Mouse (Mus musculus): ENCODE measurements at regions not wholly inside any gene's neighbourhood (a gene's known extent, or its start where the extent isn't known, plus 50 kb on each side); places are given as distances from the start of the nearest gene placed in this dataset.
A peak's percentile ranks its signal among the peaks of the same experiment; 100 is the strongest.

GRCm38 (mm10) chr4:58728641-58729040 lies 58.9 kb downstream of the Olfr267 start:
- no peak for DNase-seq

- no peak for DNase-seq
These were observed 61.1 kb downstream of the Olfr267 start for GRCm38 (mm10) chr4:58726424-58726823.

- DNase-seq, result no peak
These were observed 64.7 kb downstream of the Olfr267 start for GRCm38 (mm10) chr4:58722772-58723171.

GRCm38 (mm10) chr4:58720682-58721081 lies 66.8 kb downstream of the Olfr267 start:
- no peak for DNase-seq

- DNase-seq, result no peak
These were observed 71.1 kb downstream of the Olfr267 start for GRCm38 (mm10) chr4:58716426-58716825.

- no peak for DNase-seq
These were observed 71.7 kb downstream of the Olfr267 start for GRCm38 (mm10) chr4:58715846-58716245.

GRCm38 (mm10) chr4:58714221-58714620 lies 73.3 kb downstream of the Olfr267 start:
- no peak for DNase-seq

- DNase-seq, result no peak
These were observed 74.6 kb downstream of the Olfr267 start for GRCm38 (mm10) chr4:58712875-58713274.

- DNase-seq, result no peak
These were observed 75.3 kb downstream of the Olfr267 start for GRCm38 (mm10) chr4:58712166-58712565.

- DNase-seq, result no peak
These were observed 88.2 kb downstream of the Olfr267 start for GRCm38 (mm10) chr4:58699236-58699798.

GRCm38 (mm10) chr4:58698828-58699227 lies 88.7 kb downstream of the Olfr267 start:
- DNase-seq, result peak; percentile 29 to 63

- peak; percentile 13 to 17 for DNase-seq
These were observed 90.8 kb downstream of the Olfr267 start for GRCm38 (mm10) chr4:58696684-58697083.

- DNase-seq, result no peak
These were observed 92.2 kb downstream of the Olfr267 start for GRCm38 (mm10) chr4:58695281-58695680.

- DNase-seq, result no peak
These were observed 94.5 kb downstream of the Olfr267 start for GRCm38 (mm10) chr4:58693018-58693417.

GRCm38 (mm10) chr4:58681926-58682325 lies 105.6 kb downstream of the Olfr267 start:
- DNase-seq, result no peak

- no peak for DNase-seq
These were observed 109.7 kb downstream of the Olfr267 start for GRCm38 (mm10) chr4:58677701-58678385.

- peak; percentile 76 to 79 for DNase-seq
These were observed 116.0 kb downstream of the Olfr267 start for GRCm38 (mm10) chr4:58671406-58672035.

- no peak for DNase-seq
These were observed 116.6 kb downstream of the Olfr267 start for GRCm38 (mm10) chr4:58670906-58671250.

- DNase-seq, result no peak
These were observed 116.6 kb upstream of the Lpar1 start for GRCm38 (mm10) chr4:58670107-58670905.

GRCm38 (mm10) chr4:58668368-58669153 lies 114.9 kb upstream of the Lpar1 start:
- no peak for DNase-seq

- no peak for DNase-seq
These were observed 110.0 kb upstream of the Lpar1 start for GRCm38 (mm10) chr4:58663628-58664205.
